Mouse (Mus musculus) CH12.LX (cell line): ENCODE data around the gene Cwc27.

Source experiments
- CTCF ChIP-seq, 2 experiments: IDR thresholded peaks in 1 of 2; conservative IDR thresholded peaks in 1 of 2; 2 replicates each; pipeline ENCODE4 v1.5.1; 2011 to 2012; ENCODE audit warnings: low read depth in 2 of 2, low read length in 2 of 2, improper control_type of control experiment in 1 of 2, inconsistent platforms in 1 of 2, mild to moderate bottlenecking in 1 of 2, moderate library complexity in 1 of 2
- EP300 ChIP-seq: IDR thresholded peaks from 2 replicates; pipeline ENCODE4 v1.6.1; 2011; ENCODE audit warnings: low read length, improper control_type of control experiment
- JUND ChIP-seq: conservative IDR thresholded peaks from 2 replicates; pipeline ENCODE4 v1.6.1; 2011; ENCODE audit warnings: low read depth, low read length, improper control_type of control experiment
- MAFK ChIP-seq: IDR thresholded peaks from 2 replicates; pipeline ENCODE4 v1.6.1; 2011; ENCODE audit warnings: low read length, improper control_type of control experiment; ENCODE audit not compliant: insufficient replicate concordance
- MAX ChIP-seq: IDR thresholded peaks from 2 replicates; pipeline ENCODE4 v1.6.1; 2011; ENCODE audit warnings: low read length, improper control_type of control experiment
- MAZ ChIP-seq: IDR thresholded peaks from 2 replicates; pipeline ENCODE4 v1.6.1; 2012; ENCODE audit warnings: low read depth, mild to moderate bottlenecking, inconsistent platforms, low read length, improper control_type of control experiment, moderate library complexity
- MXI1 ChIP-seq: IDR thresholded peaks from 2 replicates; pipeline ENCODE4 v1.6.1; 2011; ENCODE audit warnings: mild to moderate bottlenecking, low read depth, low read length, improper control_type of control experiment
- POLR2A ChIP-seq: IDR thresholded peaks from 2 replicates; pipeline ENCODE4 v1.6.1; 2011; ENCODE audit warnings: low read depth, mild to moderate bottlenecking, improper control_type of control experiment, low read length
- RCOR1 ChIP-seq: conservative IDR thresholded peaks from 2 replicates; pipeline ENCODE4 v1.6.1; 2012; ENCODE audit warnings: low read depth, mild to moderate bottlenecking, inconsistent platforms, low read length, improper control_type of control experiment
- TBP ChIP-seq: conservative IDR thresholded peaks from 2 replicates; pipeline ENCODE4 v1.6.1; 2011; ENCODE audit warnings: low read depth, low read length, improper control_type of control experiment
- TCF12 ChIP-seq: IDR thresholded peaks from 2 replicates; pipeline ENCODE4 v1.6.1; 2014; ENCODE audit warnings: low read depth, mild to moderate bottlenecking, inconsistent platforms, low read length, improper control_type of control experiment

DNA sequence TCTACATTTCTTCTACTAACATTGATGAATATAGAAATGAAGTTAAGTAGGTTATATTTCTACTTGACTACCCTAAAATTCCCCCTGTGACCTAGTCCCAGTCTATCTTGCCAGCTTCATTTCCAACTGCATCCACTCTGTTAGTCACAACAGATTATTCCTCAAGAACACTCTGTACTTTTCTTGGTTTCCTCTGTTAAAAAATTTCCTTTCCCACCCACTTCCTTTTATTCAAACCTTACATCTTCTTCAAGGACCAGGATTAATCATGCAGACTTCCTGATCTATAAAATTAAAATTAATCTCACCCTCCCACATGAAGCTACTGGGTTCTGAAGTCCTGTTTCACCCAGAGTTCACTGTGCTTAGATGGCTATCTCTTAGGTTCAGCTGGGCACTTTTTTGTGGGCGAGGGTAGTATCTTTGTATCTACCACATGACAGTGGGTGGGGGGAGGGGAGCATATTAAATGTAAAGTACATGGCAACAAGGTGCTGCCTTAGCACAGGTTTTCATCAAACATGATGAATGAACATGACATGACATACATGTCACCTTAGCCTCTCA is 37.8 kb downstream of the Cwc27 start:
- TF ChIP-seq TCF12 (no peak), EP300 (no peak), CTCF (conservative IDR thresholded peaks at IDR 0.05 in 1 of 2, IDR thresholded peaks at IDR 0.05 in 1 of 2; ENCODE audit: low read depth in 2 of 2, low read length in 2 of 2) (no peak), MAX (no peak), MAZ (no peak), POLR2A (no peak), RCOR1 (no peak), TBP (no peak), MXI1 (no peak), JUND (no peak), MAFK (no peak)
